Mouse (Mus musculus) liver, postnatal 0 days (tissue): ENCODE results near the gene Sco2.

Source experiments
- CTCF ChIP-seq: sonication (generic); IDR thresholded peaks from 2 replicates; pipeline ENCODE4 v1.5.1; 2016; ENCODE audit warnings: antibody characterized with exemption, low read depth
- EP300 ChIP-seq: IDR thresholded peaks from 2 replicates; pipeline ENCODE4 v1.6.1; 2016; ENCODE audit warnings: antibody characterized with exemption, low read depth, mild to moderate bottlenecking

DNA sequence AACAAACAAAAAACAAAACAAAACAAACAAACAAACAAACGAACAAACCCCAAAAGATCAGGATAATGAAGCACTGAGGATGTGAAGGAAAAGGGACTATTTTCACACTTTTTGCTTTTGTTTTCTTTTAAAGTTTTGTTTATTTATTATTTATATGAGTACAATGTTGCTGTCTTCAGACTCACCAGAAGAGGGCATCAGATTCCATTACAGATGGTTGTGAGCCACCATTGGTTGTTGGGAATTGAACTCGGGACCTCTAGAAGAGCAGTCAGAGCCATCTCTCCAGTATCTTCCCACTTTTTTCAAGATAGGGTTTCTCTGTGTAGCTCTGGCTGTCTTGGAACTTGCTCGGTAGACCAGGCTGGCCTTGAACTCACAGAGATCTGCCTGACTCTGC lies 30.3 kb downstream of the Sco2 start:
- TF ChIP-seq CTCF (peak; percentile 56), EP300 (no peak)
